Mouse (Mus musculus) heart, postnatal 0 days (tissue): ENCODE measurements around the gene Foxd2. TPM values are rescaled to one million over a fixed set of nuclear protein-coding genes. Genes with fewer than 3 reads are reported as not detected.

Experiments
- ATAC-seq: fragments of 200-750 bp; cut with Nextera tagmentation; 2 replicates; pipeline ENCODE4 v1.8.0; 2017; ENCODE audit warnings: low read depth, moderate number of reproducible peaks, moderate library complexity; ENCODE audit not compliant: insufficient read depth
- DNase-seq: peaks from one replicate; pipeline ENCODE4 v3.0.0-alpha.2; 2016; ENCODE audit warnings: low spot score
- H3K27ac ChIP-seq: fragments of 300-500 bp; sonication (generic); 2 replicates; pipeline ENCODE4 v1.5.1; 2014; ENCODE audit warnings: low read depth, mild to moderate bottlenecking
- H3K27me3 ChIP-seq: fragments of 300-500 bp; sonication (generic); 2 replicates; pipeline ENCODE4 v1.6.1; 2014; ENCODE audit warnings: low read length, mixed read lengths; ENCODE audit not compliant: control insufficient read depth, insufficient read depth
- H3K36me3 ChIP-seq: fragments of 300-500 bp; sonication (generic); replicated peaks from 2 replicates; pipeline ENCODE4 v1.6.1; 2014; ENCODE audit warnings: low read length, mixed read lengths; ENCODE audit not compliant: control insufficient read depth, insufficient read depth
- H3K4me1 ChIP-seq: fragments of 300-500 bp; sonication (generic); 2 replicates; pipeline ENCODE4 v1.6.1; 2014; ENCODE audit warnings: antibody characterized with exemption; ENCODE audit not compliant: control insufficient read depth, insufficient read depth
- H3K4me2 ChIP-seq: fragments of 300-500 bp; sonication (generic); 2 replicates; pipeline ENCODE4 v1.6.1; 2014; ENCODE audit warnings: low read depth, mild to moderate bottlenecking, low read length, moderate library complexity
- H3K4me3 ChIP-seq: fragments of 300-500 bp; sonication (generic); 2 replicates; pipeline ENCODE4 v1.5.1; 2014; ENCODE audit warnings: low read depth, low read length
- H3K9ac ChIP-seq: fragments of 300-500 bp; sonication (generic); replicated peaks from 2 replicates; pipeline ENCODE4 v1.6.1; 2014; ENCODE audit warnings: low read depth, low read length, mixed read lengths
- H3K9me3 ChIP-seq: fragments of 300-500 bp; sonication (generic); replicated peaks from 2 replicates; pipeline ENCODE4 v1.6.1; 2016; ENCODE audit warnings: low read length; ENCODE audit not compliant: control insufficient read depth
- CTCF ChIP-seq: IDR thresholded peaks from 2 replicates; pipeline ENCODE4 v1.5.1; 2016; ENCODE audit warnings: antibody characterized with exemption, control low read depth, low read depth
- EP300 ChIP-seq: IDR thresholded peaks from 2 replicates; pipeline ENCODE4 v1.6.1; 2016; ENCODE audit warnings: antibody characterized with exemption, low read depth
- WGBS: fragments of 180-500 bp; shearing (Covaris S2); extraction: QIAGEN DNeasy Blood & Tissue Kit; methylation state at CpG from one replicate; pipeline ENCODE4 v1.1.7; 2014; 5-methylcytosine and 5-hydroxymethylcytosine counted together
- polyA plus RNA-seq: library from polyadenylated mRNA; unstranded; fragments of >200 nt; fragmentation: Nextera tagmentation; extraction: Ambion mirVana; gene quantifications from 2 replicates; pipeline ENCODE4 v1.2.1, GENCODE M21; 2015
- total RNA-seq: library from RNA; depleted of rRNA; stranded (reverse); fragments of >200 nt; gene quantifications from 2 replicates; pipeline ENCODE4 v1.2.3, GENCODE M21; 2014; ENCODE audit warnings: low replicate concordance

Foxd2 gene
- total and polyA plus RNA-seq, 2 experiments from 2014 or later, result 0.04 TPM; not detected in 1

- H3K27ac ChIP-seq, result no peak overlapping the region
- H3K9me3 ChIP-seq, result no peaks in the 10 kb centered on the region
- 27% methylated on average over 6 of the region's 6 CpGs for WGBS
- TF ChIP-seq CTCF, result peak; percentile 90
- TF ChIP-seq EP300, result no peak
- no peaks in the 10 kb centered on the region for H3K4me1 ChIP-seq
- peak; percentile 73 for ATAC-seq
- no peak overlapping the region for H3K4me2 ChIP-seq
- peak; percentile 48 for DNase-seq
- 0 out of 2 replicates have a peak, but pooled peaks cover 18% of the 10 kb centered on the region for H3K27me3 ChIP-seq
- no peak overlapping the region for H3K9ac ChIP-seq
- no peak overlapping the region for H3K4me3 ChIP-seq
- no peaks in the 10 kb centered on the region for H3K36me3 ChIP-seq
Observed at GRCm38 (mm10) chr4:114947395-114947794, 38.7 kb upstream of the Foxd2 start.

DNA sequence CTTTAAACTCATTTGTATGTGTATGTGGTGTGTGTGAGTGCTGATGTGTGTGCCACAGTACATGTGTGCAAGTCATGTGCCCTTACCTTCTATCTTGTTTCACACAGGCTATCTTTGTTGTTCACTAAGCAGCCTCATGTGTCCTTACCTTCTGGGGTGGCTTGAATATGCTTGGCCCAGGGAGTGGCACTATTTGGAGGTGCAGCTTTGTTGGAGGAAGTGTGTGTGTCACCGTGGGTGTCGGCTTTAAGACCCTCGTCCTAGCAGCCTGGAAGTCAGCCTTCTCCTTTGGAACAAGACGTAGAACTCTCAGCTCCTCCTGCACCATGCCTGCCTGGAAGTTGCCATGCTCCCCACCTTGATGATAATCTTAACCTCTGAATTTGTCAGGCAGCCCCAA lies 37.7 kb upstream of the Foxd2 start:
- WGBS, result 84% methylated on average over 4 of the region's 4 CpGs

GRCm38 (mm10) chr4:114945021-114945420 lies 36.3 kb upstream of the Foxd2 start:
- no peak for DNase-seq

More for the DNA sequence above, 37.7 kb upstream of the Foxd2 start:
- Histone ChIP-seq H3K9ac (no peak overlapping the region), H3K36me3 (no peaks in the 10 kb centered on the region), H3K27ac (no peak overlapping the region), H3K4me2 (no peak overlapping the region), H3K4me1 (no peaks in the 10 kb centered on the region), H3K27me3 (0 out of 2 replicates have a peak, but pooled peaks cover 18% of the 10 kb centered on the region), H3K9me3 (no peaks in the 10 kb centered on the region), H3K4me3 (no peak overlapping the region)
- TF ChIP-seq EP300, result no peak
- TF ChIP-seq CTCF, result no peak
- ATAC-seq (no peak), DNase-seq (no peak)

GRCm38 (mm10) chr4:114942583-114942982 lies 33.9 kb upstream of the Foxd2 start:
- ATAC-seq (no peak), DNase-seq (no peak)
- Histone ChIP-seq H3K9me3 (no peaks in the 10 kb centered on the region), H3K36me3 (no peaks in the 10 kb centered on the region), H3K27ac (no peak overlapping the region), H3K4me2 (no peak overlapping the region), H3K4me3 (no peak overlapping the region), H3K9ac (no peak overlapping the region), H3K4me1 (no peaks in the 10 kb centered on the region), H3K27me3 (0 out of 2 replicates have a peak, but pooled peaks cover 10% of the 10 kb centered on the region)
- TF ChIP-seq EP300, result no peak
- TF ChIP-seq CTCF, result no peak
- 69% methylated on average over 8 of the region's 8 CpGs for WGBS

More at GRCm38 (mm10) chr4:114945021-114945420, 36.3 kb upstream of the Foxd2 start:
- ATAC-seq, result no peak
- H3K36me3 ChIP-seq, result no peaks in the 10 kb centered on the region
- no peaks in the 10 kb centered on the region for H3K9me3 ChIP-seq
- TF ChIP-seq CTCF (no peak), EP300 (no peak)
- H3K27me3 ChIP-seq, result 0 out of 2 replicates have a peak, but pooled peaks cover 15% of the 10 kb centered on the region
- no peak overlapping the region for H3K27ac ChIP-seq
- H3K4me3 ChIP-seq, result no peak overlapping the region
- H3K9ac ChIP-seq, result no peak overlapping the region
- no peaks in the 10 kb centered on the region for H3K4me1 ChIP-seq
- H3K4me2 ChIP-seq, result no peak overlapping the region
- WGBS, result 33% methylated on average over 5 of the region's 5 CpGs

DNA sequence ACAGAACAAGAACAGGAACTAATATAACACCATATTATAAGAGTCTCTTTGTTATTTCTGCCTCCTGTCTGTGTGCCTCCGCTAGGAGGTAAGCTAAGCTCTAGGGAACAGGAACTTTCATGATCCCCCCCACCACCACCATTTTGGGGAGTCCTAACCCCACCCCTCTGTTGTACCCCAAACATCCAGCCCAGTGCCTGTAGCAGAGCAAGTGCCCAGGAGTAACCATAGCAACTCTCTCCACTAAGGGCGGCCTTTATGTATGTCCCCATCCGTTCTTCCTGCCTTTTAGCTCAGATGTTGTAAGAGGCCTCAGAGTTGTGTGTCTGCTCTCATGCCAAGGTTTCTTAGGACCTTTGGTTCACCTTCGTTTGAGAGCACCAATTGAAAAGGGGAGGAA lies 33.4 kb upstream of the Foxd2 start:
- H3K4me1 ChIP-seq, result no peaks in the 10 kb centered on the region
- H3K9me3 ChIP-seq, result no peaks in the 10 kb centered on the region
- no peak for ATAC-seq
- no peaks in the 10 kb centered on the region for H3K36me3 ChIP-seq
- no peak overlapping the region for H3K4me2 ChIP-seq
- H3K4me3 ChIP-seq, result no peak overlapping the region
- no peak for DNase-seq
- TF ChIP-seq EP300 (no peak), CTCF (no peak)
- H3K27ac ChIP-seq, result no peak overlapping the region
- H3K9ac ChIP-seq, result no peak overlapping the region
- WGBS, result 71% methylated on average over 4 of the region's 4 CpGs
- H3K27me3 ChIP-seq, result 0 out of 2 replicates have a peak, but pooled peaks cover 10% of the 10 kb centered on the region

GRCm38 (mm10) chr4:114941311-114941710 lies 32.6 kb upstream of the Foxd2 start:
- Histone ChIP-seq H3K9me3 (no peaks in the 10 kb centered on the region), H3K36me3 (no peaks in the 10 kb centered on the region), H3K4me2 (no peak overlapping the region), H3K4me3 (no peak overlapping the region), H3K4me1 (no peaks in the 10 kb centered on the region), H3K27ac (no peak overlapping the region), H3K9ac (no peak overlapping the region), H3K27me3 (0 out of 2 replicates have a peak, but pooled peaks cover 9% of the 10 kb centered on the region)
- ATAC-seq (no peak), DNase-seq (no peak)
- TF ChIP-seq EP300 (no peak), CTCF (no peak)
- 69% methylated on average over 4 of the region's 4 CpGs for WGBS
